Mouse (Mus musculus): ENCODE measurements around the gene Lhx4. TPM values are rescaled to one million over a fixed set of nuclear protein-coding genes. Genes with fewer than 3 reads are reported as not detected.

Gene Lhx4
- 0.11 TPM in 1 of 2 replicates, not detected in the other for polyA plus RNA-seq (2014; fragmentation: Nextera tagmentation; extraction: Ambion mirVana)

- Histone ChIP-seq H3K4me3 (ENCODE audit: low read depth, low read length) (no peak within 1 kb of the TSS), H3K9me3 (replicated peaks; ENCODE audit: control insufficient read depth, low read length) (no peaks in the 10 kb centered on the region), H3K27ac (ENCODE audit: low read depth, low read length) (no peak within 1 kb of the TSS), H3K4me2 (ENCODE audit: low read length) (no peak within 1 kb of the TSS), H3K4me1 (ENCODE audit: control insufficient read depth, insufficient read depth, low read length) (0 out of 2 replicates have a peak, but pooled peaks cover 4% of the 10 kb centered on the region), H3K36me3 (ENCODE audit: control insufficient read depth, insufficient read depth, low read length) (no peaks in the 10 kb centered on the region), H3K9ac (ENCODE audit: low read length) (no peak within 1 kb of the TSS), H3K27me3 (replicated peaks; ENCODE audit: control insufficient read depth, insufficient read depth, low read length) (peaks cover 50% of the 10 kb centered on the region)
- ATAC-seq = no peak
- 65% methylated on average over 6 of the region's 6 CpGs for WGBS
- DNase-seq (ENCODE audit: low spot score) = no peak
Observed at GRCm38 (mm10) chr1:155751484-155752255, at the start of gene Lhx4. Gene Lhx4 (minus strand): TSS chr1:155751684.

- H3K27ac ChIP-seq (ENCODE audit: low read depth, low read length) = no peak overlapping the region
- ATAC-seq (no peak), DNase-seq (ENCODE audit: low spot score) (no peak)
- peaks cover 2% of the 10 kb centered on the region; the same call in 1 of the 2 replicates for H3K4me1 ChIP-seq (ENCODE audit: control insufficient read depth, insufficient read depth, low read length)
- peaks cover 18% of the 10 kb centered on the region for H3K36me3 ChIP-seq (ENCODE audit: control insufficient read depth, insufficient read depth, low read length)
- no peak overlapping the region for H3K9ac ChIP-seq (ENCODE audit: low read length)
- H3K4me3 ChIP-seq (ENCODE audit: low read depth, low read length) = no peak overlapping the region
- no peaks in the 10 kb centered on the region for H3K27me3 ChIP-seq (replicated peaks; ENCODE audit: control insufficient read depth, insufficient read depth, low read length)
- no peaks in the 10 kb centered on the region for H3K9me3 ChIP-seq (replicated peaks; ENCODE audit: control insufficient read depth, low read length)
- 92% methylated on average over 4 of the region's 4 CpGs for WGBS
- H3K4me2 ChIP-seq (ENCODE audit: low read length) = no peak overlapping the region
Observed at GRCm38 (mm10) chr1:155798000-155798399, 46.5 kb upstream of the Lhx4 start.

GRCm38 (mm10) chr1:155797425-155797824 is 45.9 kb upstream of the Lhx4 start:
- no peak for DNase-seq (ENCODE audit: low spot score)
- peaks cover 2% of the 10 kb centered on the region; the same call in 1 of the 2 replicates for H3K4me1 ChIP-seq (ENCODE audit: control insufficient read depth, insufficient read depth, low read length)
- no peak for ATAC-seq
- H3K27me3 ChIP-seq (replicated peaks; ENCODE audit: control insufficient read depth, insufficient read depth, low read length) = no peaks in the 10 kb centered on the region
- no peak overlapping the region for H3K27ac ChIP-seq (ENCODE audit: low read depth, low read length)
- WGBS = 69% methylated on average over 4 of the region's 4 CpGs
- H3K9ac ChIP-seq (ENCODE audit: low read length) = no peak overlapping the region
- no peak overlapping the region for H3K4me3 ChIP-seq (ENCODE audit: low read depth, low read length)
- peaks cover 13% of the 10 kb centered on the region; the same call in 1 of the 2 replicates for H3K36me3 ChIP-seq (ENCODE audit: control insufficient read depth, insufficient read depth, low read length)
- H3K4me2 ChIP-seq (ENCODE audit: low read length) = no peak overlapping the region
- no peaks in the 10 kb centered on the region for H3K9me3 ChIP-seq (replicated peaks; ENCODE audit: control insufficient read depth, low read length)

GRCm38 (mm10) chr1:155796757-155797405 is 45.4 kb upstream of the Lhx4 start:
- Histone ChIP-seq H3K9me3 (replicated peaks; ENCODE audit: control insufficient read depth, low read length) (no peaks in the 10 kb centered on the region), H3K9ac (ENCODE audit: low read length) (no peak overlapping the region), H3K4me2 (ENCODE audit: low read length) (no peak overlapping the region), H3K27me3 (replicated peaks; ENCODE audit: control insufficient read depth, insufficient read depth, low read length) (no peaks in the 10 kb centered on the region), H3K36me3 (ENCODE audit: control insufficient read depth, insufficient read depth, low read length) (peaks cover 12% of the 10 kb centered on the region; the same call in 1 of the 2 replicates), H3K4me3 (ENCODE audit: low read depth, low read length) (no peak overlapping the region), H3K27ac (ENCODE audit: low read depth, low read length) (no peak overlapping the region), H3K4me1 (ENCODE audit: control insufficient read depth, insufficient read depth, low read length) (peaks cover 2% of the 10 kb centered on the region; the same call in 1 of the 2 replicates)
- ATAC-seq (no peak), DNase-seq (ENCODE audit: low spot score) (no peak)
- 68% methylated on average over 11 of the region's 11 CpGs for WGBS

- H3K4me1 ChIP-seq (ENCODE audit: control insufficient read depth, insufficient read depth, low read length) = peaks cover 4% of the 10 kb centered on the region; the same call in 1 of the 2 replicates
- H3K27me3 ChIP-seq (replicated peaks; ENCODE audit: control insufficient read depth, insufficient read depth, low read length) = no peaks in the 10 kb centered on the region
- no peak overlapping the region for H3K27ac ChIP-seq (ENCODE audit: low read depth, low read length)
- H3K9me3 ChIP-seq (replicated peaks; ENCODE audit: control insufficient read depth, low read length) = no peaks in the 10 kb centered on the region
- ATAC-seq = no peak
- peaks cover 12% of the 10 kb centered on the region; the same call in 1 of the 2 replicates for H3K36me3 ChIP-seq (ENCODE audit: control insufficient read depth, insufficient read depth, low read length)
- no peak overlapping the region for H3K9ac ChIP-seq (ENCODE audit: low read length)
- no peak overlapping the region for H3K4me3 ChIP-seq (ENCODE audit: low read depth, low read length)
- WGBS = 92% methylated on average over 5 of the region's 5 CpGs
- no peak for DNase-seq (ENCODE audit: low spot score)
- no peak overlapping the region for H3K4me2 ChIP-seq (ENCODE audit: low read length)
Observed at GRCm38 (mm10) chr1:155795791-155796233, 44.3 kb upstream of the Lhx4 start.

GRCm38 (mm10) chr1:155794855-155795254 is 43.4 kb upstream of the Lhx4 start:
- Histone ChIP-seq H3K4me2 (ENCODE audit: low read length) (no peak overlapping the region), H3K27me3 (replicated peaks; ENCODE audit: control insufficient read depth, insufficient read depth, low read length) (no peaks in the 10 kb centered on the region), H3K9me3 (replicated peaks; ENCODE audit: control insufficient read depth, low read length) (no peaks in the 10 kb centered on the region), H3K4me1 (ENCODE audit: control insufficient read depth, insufficient read depth, low read length) (peaks cover 11% of the 10 kb centered on the region), H3K36me3 (ENCODE audit: control insufficient read depth, insufficient read depth, low read length) (peaks cover 12% of the 10 kb centered on the region; the same call in 1 of the 2 replicates), H3K9ac (ENCODE audit: low read length) (no peak overlapping the region), H3K27ac (ENCODE audit: low read depth, low read length) (no peak overlapping the region), H3K4me3 (ENCODE audit: low read depth, low read length) (no peak overlapping the region)
- 89% methylated on average over 6 of the region's 6 CpGs for WGBS
- ATAC-seq (no peak), DNase-seq (ENCODE audit: low spot score) (no peak)

GRCm38 (mm10) chr1:155791919-155792318 is 40.4 kb upstream of the Lhx4 start:
- no peak overlapping the region for H3K9ac ChIP-seq (ENCODE audit: low read length)
- peaks cover 21% of the 10 kb centered on the region; the same call in 1 of the 2 replicates for H3K36me3 ChIP-seq (ENCODE audit: control insufficient read depth, insufficient read depth, low read length)
- ATAC-seq (no peak), DNase-seq (ENCODE audit: low spot score) (peak; percentile 21)
- no peak overlapping the region for H3K4me2 ChIP-seq (ENCODE audit: low read length)
- 61% methylated on average over 5 of the region's 5 CpGs for WGBS
- no peaks in the 10 kb centered on the region for H3K9me3 ChIP-seq (replicated peaks; ENCODE audit: control insufficient read depth, low read length)
- H3K4me1 ChIP-seq (ENCODE audit: control insufficient read depth, insufficient read depth, low read length) = peaks cover 12% of the 10 kb centered on the region
- H3K27ac ChIP-seq (ENCODE audit: low read depth, low read length) = no peak overlapping the region
- no peaks in the 10 kb centered on the region for H3K27me3 ChIP-seq (replicated peaks; ENCODE audit: control insufficient read depth, insufficient read depth, low read length)
- H3K4me3 ChIP-seq (ENCODE audit: low read depth, low read length) = no peak overlapping the region

GRCm38 (mm10) chr1:155790111-155790974 is 38.9 kb upstream of the Lhx4 start:
- Histone ChIP-seq H3K4me1 (ENCODE audit: control insufficient read depth, insufficient read depth, low read length) (peaks cover 12% of the 10 kb centered on the region), H3K36me3 (ENCODE audit: control insufficient read depth, insufficient read depth, low read length) (peaks cover 33% of the 10 kb centered on the region), H3K9me3 (replicated peaks; ENCODE audit: control insufficient read depth, low read length) (no peaks in the 10 kb centered on the region), H3K9ac (ENCODE audit: low read length) (peak overlapping the region; percentile 25; the same call in 1 of the 2 replicates), H3K27me3 (replicated peaks; ENCODE audit: control insufficient read depth, insufficient read depth, low read length) (no peaks in the 10 kb centered on the region), H3K27ac (ENCODE audit: low read depth, low read length) (peak overlapping the region; percentile 93), H3K4me2 (ENCODE audit: low read length) (0 out of 2 replicates have a peak overlapping the region, but pooled peaks have one; percentile 16), H3K4me3 (ENCODE audit: low read depth, low read length) (no peak overlapping the region)
- 41% methylated on average over 16 of the region's 16 CpGs for WGBS
- peak; percentile 77 for DNase-seq (ENCODE audit: low spot score)
- ATAC-seq = peak; percentile 92

All from forebrain, embryonic 14.5 days (tissue).